Mouse (Mus musculus) neutrophil, adult 5-6 weeks (primary cell): Measurements from ENCODE around the gene Nexmif. TPM values are rescaled to one million over a fixed set of nuclear protein-coding genes. Genes with fewer than 3 reads are reported as not detected.
"Not testable (repeated sequence)": the region's sequence is repeated elsewhere in the genome, so short reads cannot be mapped to it uniquely, and the experiment has no call there.

Source experiments
- ATAC-seq: fragments of 151-379, 151-347 bp; 2 replicates; pipeline ENCODE4 v1.8.0; 2017; ENCODE audit warnings: mild to moderate bottlenecking, moderate TSS enrichment; ENCODE audit not compliant: insufficient number of reproducible peaks, poor library complexity, low FRiP score, severe bottlenecking; ENCODE audit errors: extremely low read depth
- total RNA-seq: library from RNA; stranded (forward); fragments of 200-1000 nt; gene quantifications from 2 replicates; pipeline ENCODE4 v1.2.3, GENCODE M21; 2017

The Nexmif gene
- total RNA-seq: not detected in 2 replicates

GRCm38 (mm10) chrX:104200736-104201591, at the start of gene Nexmif:
Nexmif (minus strand) TSS chrX:104201185.
- ATAC-seq: no peak

DNA sequence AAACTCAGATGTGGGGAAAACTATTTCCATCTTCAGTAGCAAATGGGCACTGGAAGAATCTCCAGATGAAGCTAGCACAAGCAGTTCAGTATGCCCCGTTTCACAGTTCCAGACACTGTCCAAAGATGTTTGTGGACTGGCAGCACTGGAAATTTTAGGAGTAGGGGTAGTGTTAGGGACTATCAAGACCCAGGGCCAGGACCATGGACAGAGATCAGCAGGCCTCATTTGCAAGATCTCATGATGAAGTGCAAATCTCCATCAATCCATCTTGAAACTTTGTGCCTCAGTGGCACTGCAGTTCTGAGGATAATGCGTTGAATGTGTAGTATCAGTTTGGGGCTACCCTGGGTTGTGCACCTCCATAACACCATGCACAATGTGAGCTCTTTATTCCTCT, 7.7 kb upstream of the Nexmif start:
- ATAC-seq: no peak

GRCm38 (mm10) chrX:104201592-104202139, 681 bp upstream of the Nexmif start:
- no peak for ATAC-seq

GRCm38 (mm10) chrX:104200388-104200735, 623 bp downstream of the Nexmif start:
- no peak for ATAC-seq

GRCm38 (mm10) chrX:104199611-104200387, 1.2 kb downstream of the Nexmif start:
- no peak for ATAC-seq

- no peak for ATAC-seq
Measured at GRCm38 (mm10) chrX:104199070-104199469, 1.9 kb downstream of the Nexmif start.

DNA sequence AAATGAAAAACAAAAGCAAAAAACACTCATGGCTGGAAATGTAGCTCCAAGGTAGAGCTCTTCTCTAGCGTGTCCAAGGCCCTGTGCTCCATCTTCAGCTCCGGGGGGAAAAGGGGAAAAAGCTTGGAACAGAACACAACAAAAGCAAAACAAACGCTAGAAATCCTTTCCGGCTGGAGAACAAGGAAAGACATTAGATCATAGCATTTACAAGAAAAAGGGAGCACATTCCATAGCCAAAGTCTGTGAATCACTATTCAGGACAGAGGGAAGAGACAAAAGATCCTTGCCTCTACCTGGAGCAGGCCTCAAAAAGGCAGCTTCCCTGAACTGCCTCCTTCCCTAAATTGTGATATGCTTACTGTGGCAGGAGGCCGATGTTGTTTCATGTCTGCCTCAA, 4.4 kb downstream of the Nexmif start:
- no peak for ATAC-seq

GRCm38 (mm10) chrX:104179257-104179656, 21.7 kb downstream of the Nexmif start:
- ATAC-seq: no peak

DNA sequence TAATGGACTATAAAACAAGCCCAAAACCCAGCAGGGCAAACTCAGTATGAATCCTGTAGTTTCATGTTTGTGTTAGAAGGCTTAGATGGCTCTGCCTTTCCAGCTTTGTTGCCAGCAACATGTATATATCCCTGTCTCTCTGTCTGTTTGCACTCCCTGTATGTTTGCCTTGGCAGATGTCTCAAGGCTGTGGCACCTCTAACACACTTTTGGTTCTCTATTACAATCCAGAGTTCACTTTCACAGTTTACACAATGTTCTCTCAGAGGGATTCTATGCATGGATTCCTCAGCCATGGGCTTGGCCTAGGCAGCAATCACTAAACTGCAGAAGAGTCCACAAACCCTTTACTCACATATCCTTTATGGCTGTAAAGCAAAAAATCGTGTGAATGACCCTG, 50.9 kb downstream of the Nexmif start:
- no peak for ATAC-seq

DNA sequence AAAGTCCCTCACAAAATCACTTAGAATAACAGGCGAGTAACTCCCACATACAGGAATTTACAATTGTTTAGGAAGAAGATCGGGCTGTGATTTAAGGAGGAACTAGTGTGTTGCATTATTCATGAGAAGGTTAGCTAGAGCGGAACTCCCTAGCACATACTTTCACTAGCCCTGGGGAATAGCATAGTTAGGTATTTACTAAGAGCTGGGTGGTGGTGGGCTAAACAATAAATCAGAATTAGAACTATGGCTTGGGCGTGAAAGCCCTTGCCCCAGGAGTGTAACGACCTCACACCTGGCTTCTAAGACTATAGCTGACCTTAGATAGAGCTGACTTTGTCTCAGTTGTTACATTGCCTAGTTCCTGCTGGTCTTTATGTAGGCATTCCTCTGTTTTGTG, 85.7 kb downstream of the Nexmif start:
- not testable (repeated sequence) for ATAC-seq

DNA sequence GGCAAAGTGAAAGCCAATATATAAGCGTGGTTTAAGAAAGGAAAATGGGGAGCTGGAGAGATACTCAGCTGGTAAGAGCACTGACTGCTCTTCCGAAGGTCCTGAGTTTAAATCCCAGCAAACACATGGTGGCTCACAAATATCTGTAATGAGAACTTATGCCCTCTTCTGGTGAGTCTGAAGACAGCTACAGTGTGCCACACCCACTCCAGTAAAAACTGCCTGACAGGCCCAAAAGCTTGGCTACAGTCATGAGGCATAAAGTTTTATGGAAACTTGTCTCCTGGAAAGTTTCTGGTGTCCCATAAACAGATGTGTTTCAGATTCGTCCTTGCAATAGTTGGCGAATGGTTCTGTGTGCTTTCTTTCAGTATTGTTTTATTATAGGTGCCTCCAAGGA, 86.4 kb downstream of the Nexmif start:
- no peak for ATAC-seq

- ATAC-seq: no peak
Measured at GRCm38 (mm10) chrX:104054848-104055247, 146.1 kb downstream of the Nexmif start.

- no peak for ATAC-seq
Measured at GRCm38 (mm10) chrX:104040276-104040675, 160.7 kb downstream of the Nexmif start.

GRCm38 (mm10) chrX:104033843-104034242, 167.1 kb downstream of the Nexmif start:
- ATAC-seq: no peak

GRCm38 (mm10) chrX:104032756-104033155, 168.2 kb downstream of the Nexmif start:
- no peak for ATAC-seq

Other genes starting within 250 kb of the Nexmif start
- gene Rlim, start 219.9 kb downstream of the Nexmif start, total RNA-seq: 133 and 138 TPM in 2 replicates
- 24.8 and 36.7 TPM in 2 replicates for gene Abcb7, start 212.7 kb upstream of the Nexmif start, total RNA-seq